Mouse (Mus musculus) MEL (cell line): ENCODE measurements around the gene Nxt2. TPM values are rescaled to one million over a fixed set of nuclear protein-coding genes. Genes with fewer than 3 reads are reported as not detected.

Experiments used
- DNase-seq: peaks from one replicate; pipeline ENCODE4 v3.0.0; 2011; ENCODE audit warnings: low read depth, low spot score
- H3K27ac ChIP-seq: 2 replicates; pipeline ENCODE4 v1.5.1; 2012; ENCODE audit warnings: low read depth, mild to moderate bottlenecking, control low read depth, low read length, moderate library complexity; ENCODE audit not compliant: control insufficient read depth
- H3K27me3 ChIP-seq, 2 experiments: fragments of 150-350 bp in 1 of 2; sonication (generic) in 1 of 2; 2 replicates each; pipeline ENCODE4 v1.6.1; 2012; ENCODE audit warnings: low read length in 2 of 2, mild to moderate bottlenecking in 2 of 2, improper control_type of control experiment in 1 of 2, moderate library complexity in 1 of 2; ENCODE audit not compliant: insufficient read depth in 2 of 2, control insufficient read depth in 1 of 2
- H3K36me3 ChIP-seq, 2 experiments: 2 replicates each; pipeline ENCODE4 v1.6.1; 2012 to 2014; ENCODE audit warnings: low read length in 2 of 2, improper control_type of control experiment in 1 of 2, inconsistent platforms in 1 of 2, mild to moderate bottlenecking in 1 of 2; ENCODE audit not compliant: insufficient read depth in 2 of 2, control insufficient read depth in 1 of 2
- H3K4me1 ChIP-seq, 2 experiments: fragments of 150-350 bp in 1 of 2; sonication (generic) in 1 of 2; 2 replicates each; pipeline ENCODE4 v1.6.1; 2012; ENCODE audit warnings: low read length in 2 of 2, improper control_type of control experiment in 1 of 2, mild to moderate bottlenecking in 1 of 2; ENCODE audit not compliant: insufficient read depth in 2 of 2, control insufficient read depth in 1 of 2
- H3K4me3 ChIP-seq, 2 experiments: fragments of 150-350 bp in 1 of 2; sonication (generic) in 1 of 2; 2 replicates each; pipeline ENCODE4 v1.5.1; 2012; ENCODE audit warnings: low read depth in 2 of 2, low read length in 2 of 2, mild to moderate bottlenecking in 2 of 2, moderate library complexity in 2 of 2, control low read depth in 1 of 2, improper control_type of control experiment in 1 of 2; ENCODE audit not compliant: control insufficient read depth in 1 of 2, insufficient read depth in 1 of 2
- H3K79me2 ChIP-seq: 2 replicates; pipeline ENCODE4 v1.6.1; 2012; ENCODE audit warnings: mild to moderate bottlenecking, low read length, moderate library complexity; ENCODE audit not compliant: control insufficient read depth, poor library complexity, insufficient read depth
- H3K9ac ChIP-seq: 2 replicates; pipeline ENCODE4 v1.6.1; 2012; ENCODE audit warnings: low read depth, mild to moderate bottlenecking, control low read depth, low read length, moderate library complexity; ENCODE audit not compliant: control insufficient read depth, poor library complexity, severe bottlenecking
- H3K9me3 ChIP-seq: fragments of 150-350 bp; sonication (generic); replicated peaks from 2 replicates; pipeline ENCODE4 v1.6.1; 2012; ENCODE audit warnings: mild to moderate bottlenecking, low read length, improper control_type of control experiment, moderate library complexity; ENCODE audit not compliant: insufficient read depth
- BHLHE40 ChIP-seq: IDR thresholded peaks from 2 replicates; pipeline ENCODE4 v1.6.1; 2012; ENCODE audit warnings: low read depth, mild to moderate bottlenecking, inconsistent platforms, low read length, improper control_type of control experiment, borderline replicate concordance
- CHD1 ChIP-seq: IDR thresholded peaks from 2 replicates; pipeline ENCODE4 v1.6.1; 2012; ENCODE audit warnings: low read depth, mild to moderate bottlenecking, inconsistent platforms, low read length, improper control_type of control experiment
- CTCF ChIP-seq, 3 experiments: IDR thresholded peaks in 2 of 3; conservative IDR thresholded peaks in 1 of 3; 2 replicates each; pipeline ENCODE4 v1.5.1; 2011 to 2012; ENCODE audit warnings: low read length in 3 of 3, low read depth in 2 of 3, mild to moderate bottlenecking in 2 of 3, improper control_type of control experiment in 1 of 3, inconsistent platforms in 1 of 3, mixed read lengths in 1 of 3, moderate library complexity in 1 of 3; ENCODE audit not compliant: control insufficient read depth in 1 of 3, insufficient read depth in 1 of 3, poor library complexity in 1 of 3, severe bottlenecking in 1 of 3
- ELF1 ChIP-seq: IDR thresholded peaks from 2 replicates; pipeline ENCODE4 v1.6.1; 2014; ENCODE audit warnings: low read depth, mild to moderate bottlenecking, inconsistent platforms, low read length, improper control_type of control experiment, moderate library complexity
- EP300 ChIP-seq, 2 experiments: IDR thresholded peaks; 2 replicates each; pipeline ENCODE4 v1.6.1; 2011; ENCODE audit warnings: improper control_type of control experiment in 2 of 2, low read length in 2 of 2, low read depth in 1 of 2, mild to moderate bottlenecking in 1 of 2
- ETS1 ChIP-seq: IDR thresholded peaks from 2 replicates; pipeline ENCODE4 v1.6.1; 2012; ENCODE audit warnings: low read depth, mild to moderate bottlenecking, inconsistent platforms, low read length, improper control_type of control experiment, moderate library complexity
- MAZ ChIP-seq: IDR thresholded peaks from 2 replicates; pipeline ENCODE4 v1.6.1; 2012; ENCODE audit warnings: low read depth, mild to moderate bottlenecking, inconsistent platforms, low read length, improper control_type of control experiment
- MYC ChIP-seq: IDR thresholded peaks from 2 replicates; pipeline ENCODE4 v1.6.1; 2011; ENCODE audit warnings: low read depth, mild to moderate bottlenecking, low read length, improper control_type of control experiment, moderate library complexity
- RAD21 ChIP-seq: IDR thresholded peaks from 2 replicates; pipeline ENCODE4 v1.6.1; 2011; ENCODE audit warnings: mild to moderate bottlenecking, low read depth, low read length, improper control_type of control experiment
- RCOR1 ChIP-seq: IDR thresholded peaks from 2 replicates; pipeline ENCODE4 v1.6.1; 2012; ENCODE audit warnings: low read depth, mild to moderate bottlenecking, inconsistent platforms, low read length, improper control_type of control experiment
- TAL1 ChIP-seq: IDR thresholded peaks from 2 replicates; pipeline ENCODE4 v1.6.1; 2012; ENCODE audit warnings: mild to moderate bottlenecking, inconsistent platforms, low read length, moderate library complexity, mixed read lengths
- ZNF384 ChIP-seq: IDR thresholded peaks from 2 replicates; pipeline ENCODE4 v1.6.1; 2012; ENCODE audit warnings: low read depth, mild to moderate bottlenecking, inconsistent platforms, low read length, improper control_type of control experiment
- polyA plus RNA-seq, 2 experiments: library from polyadenylated mRNA; stranded (reverse) in 1 of 2; unstranded in 1 of 2; fragments of >175 nt in 1 of 2; fragments of >200 nt in 1 of 2; gene quantifications; 2 replicates each; pipeline versions ENCODE4 v1.2.1 to v1.2.4; 2012; ENCODE audit warnings: low replicate concordance in 2 of 2, low read depth in 1 of 2; ENCODE audit not compliant: insufficient read length in 2 of 2, insufficient read depth in 1 of 2, missing spikeins in 1 of 2
- total RNA-seq: library from RNA; depleted of rRNA; stranded (reverse); fragments of 300-350 nt; gene quantifications from 2 replicates; pipeline ENCODE4 v1.2.3, GENCODE M21; 2012

Nxt2 gene
- total and polyA plus RNA-seq, 3 experiments: 2.6 to 6.4 TPM; not detected in 1

GRCm38 (mm10) chrX:142189023-142189703 is 37.4 kb upstream of the Nxt2 start:
- no peak for DNase-seq
- Histone ChIP-seq H3K4me1 (peaks cover 0 to 9% of the 10 kb centered on the region in 2 experiments; a peak in 1 of 4 replicates), H3K27ac (no peak overlapping the region), H3K9ac (no peak overlapping the region), H3K9me3 (no peaks in the 10 kb centered on the region), H3K79me2 (no peaks in the 10 kb centered on the region), H3K36me3 (peaks cover 0 to 6% of the 10 kb centered on the region in 2 experiments; a peak in 2 of 4 replicates), H3K27me3 (peaks cover 0 to 2% of the 10 kb centered on the region in 2 experiments; a peak in 2 of 4 replicates), H3K4me3 (no peak overlapping the region)
- no peak for TF ChIP-seq ETS1
- no peak for TF ChIP-seq MAZ
- peak in 1 of 3 experiments; percentile 8; a peak in 1 of 6 replicates for TF ChIP-seq CTCF (IDR thresholded peaks at IDR 0.05 in 2 of 3, conservative IDR thresholded peaks at IDR 0.05 in 1 of 3; ENCODE audit: control insufficient read depth in 1 of 3, insufficient read depth in 1 of 3, low read depth in 2 of 3, low read length in 3 of 3, poor library complexity in 1 of 3, severe bottlenecking in 1 of 3)
- TF ChIP-seq ELF1: no peak

- no peaks in the 10 kb centered on the region for H3K79me2 ChIP-seq
- no peak overlapping the region for H3K4me3 ChIP-seq
- H3K9ac ChIP-seq: no peak overlapping the region
- no peak for TF ChIP-seq TAL1
- peak; percentile 39; the same call in 1 of the 2 replicates for TF ChIP-seq RCOR1
- 0 out of 2 replicates have a peak, but pooled peaks have one; percentile 16 for TF ChIP-seq ELF1
- peak; percentile 45 to 75 for TF ChIP-seq EP300 (IDR thresholded peaks at IDR 0.05; ENCODE audit: low read depth in 1 of 2, low read length in 2 of 2)
- TF ChIP-seq MAZ: peak; percentile 59
- no peak for TF ChIP-seq BHLHE40
- H3K36me3 ChIP-seq: peaks cover 0 to 6% of the 10 kb centered on the region in 2 experiments; a peak in 2 of 4 replicates
- peaks cover 0 to 9% of the 10 kb centered on the region in 2 experiments; a peak in 1 of 4 replicates for H3K4me1 ChIP-seq
- peak; percentile 75 for DNase-seq
- peak overlapping the region; percentile 19; the same call in 1 of the 2 replicates for H3K27ac ChIP-seq
- H3K27me3 ChIP-seq: peaks cover 0 to 2% of the 10 kb centered on the region in 2 experiments; a peak in 3 of 4 replicates
- no peaks in the 10 kb centered on the region for H3K9me3 ChIP-seq
Measured at GRCm38 (mm10) chrX:142190355-142190754, 36.2 kb upstream of the Nxt2 start.

- Histone ChIP-seq H3K27me3 (peaks cover 0 to 6% of the 10 kb centered on the region in 2 experiments; a peak in 3 of 4 replicates), H3K4me1 (peaks cover 0 to 8% of the 10 kb centered on the region in 2 experiments; a peak in 1 of 4 replicates), H3K9ac (no peak overlapping the region), H3K79me2 (no peaks in the 10 kb centered on the region), H3K4me3 (no peak overlapping the region), H3K9me3 (no peaks in the 10 kb centered on the region), H3K27ac (no peak overlapping the region), H3K36me3 (peaks cover 0 to 6% of the 10 kb centered on the region in 2 experiments; a peak in 2 of 4 replicates)
- no peak for TF ChIP-seq MYC
- TF ChIP-seq ZNF384: no peak
- TF ChIP-seq CHD1: no peak
- TF ChIP-seq RAD21: no peak
- no peak for DNase-seq
Measured at GRCm38 (mm10) chrX:142194420-142194819, 32.1 kb upstream of the Nxt2 start.
